Mouse (Mus musculus): ENCODE results near the gene Epb41l4b. TPM values are rescaled to one million over a fixed set of nuclear protein-coding genes. Genes with fewer than 3 reads are reported as not detected.

The Epb41l4b gene
- polyA plus RNA-seq, 1 experiment, result 10.7 TPM

- H3K36me3 ChIP-seq (ENCODE audit: control insufficient read depth, insufficient read depth, low read length), result no peaks in the 10 kb centered on the region
- WGBS, result 11% methylated on average over 23 of the region's 23 CpGs
- no peak for DNase-seq
- H3K27me3 ChIP-seq (ENCODE audit: control insufficient read depth, insufficient read depth, low read length), result no peaks in the 10 kb centered on the region
- peaks cover 17% of the 10 kb centered on the region for H3K4me1 ChIP-seq (replicated peaks; ENCODE audit: control insufficient read depth, insufficient read depth, low read length)
- no peak for TF ChIP-seq CTCF (IDR thresholded peaks at IDR 0.05; ENCODE audit: borderline replicate concordance, control insufficient read depth, extremely low read depth, insufficient read depth, low read length, poor library complexity)
- no peak overlapping the region for H3K4me3 ChIP-seq (ENCODE audit: control insufficient read depth, insufficient read depth, low read length)
- no peak overlapping the region for H3K27ac ChIP-seq (ENCODE audit: control insufficient read depth, insufficient read depth, low read length)
Observed at GRCm38 (mm10) chr4:57039127-57040031, 103.9 kb downstream of the Epb41l4b start.

GRCm38 (mm10) chr4:57037554-57037953 is 105.7 kb downstream of the Epb41l4b start:
- Histone ChIP-seq H3K4me1 (replicated peaks; ENCODE audit: control insufficient read depth, insufficient read depth, low read length) (peaks cover 17% of the 10 kb centered on the region), H3K36me3 (ENCODE audit: control insufficient read depth, insufficient read depth, low read length) (no peaks in the 10 kb centered on the region), H3K27ac (ENCODE audit: control insufficient read depth, insufficient read depth, low read length) (no peak overlapping the region), H3K27me3 (ENCODE audit: control insufficient read depth, insufficient read depth, low read length) (no peaks in the 10 kb centered on the region), H3K4me3 (ENCODE audit: control insufficient read depth, insufficient read depth, low read length) (no peak overlapping the region)
- TF ChIP-seq CTCF (IDR thresholded peaks at IDR 0.05; ENCODE audit: borderline replicate concordance, control insufficient read depth, extremely low read depth, insufficient read depth, low read length, poor library complexity), result no peak
- no peak for TF ChIP-seq POLR2A (IDR thresholded peaks at IDR 0.05; ENCODE audit: control insufficient read depth, extremely low read depth, insufficient read depth, low read length, poor library complexity)
- WGBS, result 68% methylated on average over 7 of the region's 7 CpGs
- DNase-seq, result no peak

- Histone ChIP-seq H3K4me3 (ENCODE audit: control insufficient read depth, insufficient read depth, low read length) (no peak overlapping the region), H3K27ac (ENCODE audit: control insufficient read depth, insufficient read depth, low read length) (no peak overlapping the region), H3K27me3 (ENCODE audit: control insufficient read depth, insufficient read depth, low read length) (no peaks in the 10 kb centered on the region), H3K4me1 (replicated peaks; ENCODE audit: control insufficient read depth, insufficient read depth, low read length) (peaks cover 6% of the 10 kb centered on the region), H3K36me3 (ENCODE audit: control insufficient read depth, insufficient read depth, low read length) (no peaks in the 10 kb centered on the region)
- DNase-seq, result no peak
- WGBS, result 56% methylated on average over 5 of the region's 5 CpGs
- TF ChIP-seq POLR2A (IDR thresholded peaks at IDR 0.05; ENCODE audit: control insufficient read depth, extremely low read depth, insufficient read depth, low read length, poor library complexity) (no peak), CTCF (IDR thresholded peaks at IDR 0.05; ENCODE audit: borderline replicate concordance, control insufficient read depth, extremely low read depth, insufficient read depth, low read length, poor library complexity) (no peak)
Observed at GRCm38 (mm10) chr4:57034169-57034568, 109.1 kb downstream of the Epb41l4b start.

GRCm38 (mm10) chr4:57031440-57031839 is 111.8 kb downstream of the Epb41l4b start:
- peaks cover 13% of the 10 kb centered on the region for H3K4me1 ChIP-seq (replicated peaks; ENCODE audit: control insufficient read depth, insufficient read depth, low read length)
- TF ChIP-seq POLR2A (IDR thresholded peaks at IDR 0.05; ENCODE audit: control insufficient read depth, extremely low read depth, insufficient read depth, low read length, poor library complexity) (no peak), CTCF (IDR thresholded peaks at IDR 0.05; ENCODE audit: borderline replicate concordance, control insufficient read depth, extremely low read depth, insufficient read depth, low read length, poor library complexity) (no peak)
- 70% methylated on average over 4 of the region's 4 CpGs for WGBS
- H3K36me3 ChIP-seq (ENCODE audit: control insufficient read depth, insufficient read depth, low read length), result no peaks in the 10 kb centered on the region
- H3K27me3 ChIP-seq (ENCODE audit: control insufficient read depth, insufficient read depth, low read length), result no peaks in the 10 kb centered on the region
- DNase-seq, result no peak
- H3K4me3 ChIP-seq (ENCODE audit: control insufficient read depth, insufficient read depth, low read length), result no peak overlapping the region
- H3K27ac ChIP-seq (ENCODE audit: control insufficient read depth, insufficient read depth, low read length), result no peak overlapping the region

GRCm38 (mm10) chr4:57027954-57028353 is 115.3 kb downstream of the Epb41l4b start:
- H3K27me3 ChIP-seq (ENCODE audit: control insufficient read depth, insufficient read depth, low read length), result no peaks in the 10 kb centered on the region
- no peak for TF ChIP-seq POLR2A (IDR thresholded peaks at IDR 0.05; ENCODE audit: control insufficient read depth, extremely low read depth, insufficient read depth, low read length, poor library complexity)
- no peak for TF ChIP-seq CTCF (IDR thresholded peaks at IDR 0.05; ENCODE audit: borderline replicate concordance, control insufficient read depth, extremely low read depth, insufficient read depth, low read length, poor library complexity)
- DNase-seq, result no peak
- H3K36me3 ChIP-seq (ENCODE audit: control insufficient read depth, insufficient read depth, low read length), result no peaks in the 10 kb centered on the region
- H3K4me3 ChIP-seq (ENCODE audit: control insufficient read depth, insufficient read depth, low read length), result no peak overlapping the region
- H3K27ac ChIP-seq (ENCODE audit: control insufficient read depth, insufficient read depth, low read length), result peak overlapping the region; percentile 14; the same call in 1 of the 2 replicates
- 12% methylated on average over 10 of the region's 10 CpGs for WGBS
- H3K4me1 ChIP-seq (replicated peaks; ENCODE audit: control insufficient read depth, insufficient read depth, low read length), result peaks cover 13% of the 10 kb centered on the region

GRCm38 (mm10) chr4:57023527-57023926 is 119.7 kb downstream of the Epb41l4b start:
- DNase-seq, result no peak
- no peaks in the 10 kb centered on the region for H3K27me3 ChIP-seq (ENCODE audit: control insufficient read depth, insufficient read depth, low read length)
- no peak for TF ChIP-seq CTCF (IDR thresholded peaks at IDR 0.05; ENCODE audit: borderline replicate concordance, control insufficient read depth, extremely low read depth, insufficient read depth, low read length, poor library complexity)
- TF ChIP-seq POLR2A (IDR thresholded peaks at IDR 0.05; ENCODE audit: control insufficient read depth, extremely low read depth, insufficient read depth, low read length, poor library complexity), result no peak
- H3K27ac ChIP-seq (ENCODE audit: control insufficient read depth, insufficient read depth, low read length), result no peak overlapping the region
- H3K4me3 ChIP-seq (ENCODE audit: control insufficient read depth, insufficient read depth, low read length), result no peak overlapping the region
- H3K36me3 ChIP-seq (ENCODE audit: control insufficient read depth, insufficient read depth, low read length), result no peaks in the 10 kb centered on the region
- H3K4me1 ChIP-seq (replicated peaks; ENCODE audit: control insufficient read depth, insufficient read depth, low read length), result peaks cover 13% of the 10 kb centered on the region
- 79% methylated on average over 3 of the region's 3 CpGs for WGBS

All from thymus, adult 2 months (tissue).